Mouse (Mus musculus): ENCODE data around the gene Nlrp1b. TPM values are rescaled to one million over a fixed set of nuclear protein-coding genes. Genes with fewer than 3 reads are reported as not detected.

Nlrp1b gene
- polyA plus RNA-seq, 1 experiment from 2014 or later, result not detected

- no peak overlapping the region for H3K4me2 ChIP-seq
- no peaks in the 10 kb centered on the region for H3K36me3 ChIP-seq (replicated peaks)
- H3K4me3 ChIP-seq, result no peak overlapping the region
- ATAC-seq (replicated peaks), result no peak
- H3K9ac ChIP-seq, result no peak overlapping the region
- H3K27me3 ChIP-seq (replicated peaks), result no peaks in the 10 kb centered on the region
- H3K9me3 ChIP-seq, result no peaks in the 10 kb centered on the region
- 80% methylated on average over 2 of the region's 2 CpGs for WGBS
- H3K4me1 ChIP-seq, result no peaks in the 10 kb centered on the region
- no peak overlapping the region for H3K27ac ChIP-seq
Measured at GRCm38 (mm10) chr11:71107128-71107527, 123.4 kb downstream of the Nlrp1b start.

GRCm38 (mm10) chr11:71106261-71107021, 124.1 kb downstream of the Nlrp1b start:
- ATAC-seq (replicated peaks), result no peak
- Histone ChIP-seq H3K4me2 (no peak overlapping the region), H3K36me3 (replicated peaks) (no peaks in the 10 kb centered on the region), H3K9ac (no peak overlapping the region), H3K9me3 (no peaks in the 10 kb centered on the region), H3K4me3 (no peak overlapping the region), H3K27ac (no peak overlapping the region), H3K4me1 (no peaks in the 10 kb centered on the region), H3K27me3 (replicated peaks) (no peaks in the 10 kb centered on the region)

GRCm38 (mm10) chr11:71103931-71104330, 126.6 kb downstream of the Nlrp1b start:
- no peak overlapping the region for H3K4me2 ChIP-seq
- ATAC-seq (replicated peaks), result no peak
- H3K27ac ChIP-seq, result no peak overlapping the region
- H3K4me1 ChIP-seq, result no peaks in the 10 kb centered on the region
- H3K4me3 ChIP-seq, result no peak overlapping the region
- no peak overlapping the region for H3K9ac ChIP-seq
- H3K36me3 ChIP-seq (replicated peaks), result no peaks in the 10 kb centered on the region
- H3K9me3 ChIP-seq, result no peaks in the 10 kb centered on the region
- no peaks in the 10 kb centered on the region for H3K27me3 ChIP-seq (replicated peaks)

Other genes starting within 250 kb of the Nlrp1b start
- 160 and 166 TPM in 2 replicates for gene C1qbp, start 247.7 kb downstream of the Nlrp1b start, polyA plus RNA-seq (2015; fragmentation: Nextera tagmentation; extraction: Ambion mirVana)
- gene Dhx33, start 226.3 kb downstream of the Nlrp1b start, polyA plus RNA-seq (2015; fragmentation: Nextera tagmentation; extraction: Ambion mirVana), result 15.3 and 16.2 TPM in 2 replicates
- 37.5 and 39.2 TPM in 2 replicates for gene Mis12, start 211.1 kb downstream of the Nlrp1b start, polyA plus RNA-seq (2015; fragmentation: Nextera tagmentation; extraction: Ambion mirVana)
- gene Derl2, start 210.9 kb downstream of the Nlrp1b start, polyA plus RNA-seq (2015; fragmentation: Nextera tagmentation; extraction: Ambion mirVana), result 28.8 and 33.1 TPM in 2 replicates
- 718 and 742 TPM in 2 replicates for gene 6330403K07Rik, start 197.2 kb downstream of the Nlrp1b start, polyA plus RNA-seq (2015; fragmentation: Nextera tagmentation; extraction: Ambion mirVana)
- 0.04 and 0.05 TPM in 2 replicates for gene Nlrp1a, start 86.0 kb downstream of the Nlrp1b start, polyA plus RNA-seq (2015; fragmentation: Nextera tagmentation; extraction: Ambion mirVana)